Mouse (Mus musculus) spleen, postnatal 10 days (tissue): ENCODE data around the gene C1qbp.

ENCODE experiments used
- DNase-seq, 2 experiments: peaks; one replicate each; pipeline ENCODE4 v3.0.0; 2021 to 2022; ENCODE audit warnings: low spot score in 2 of 2

Gene C1qbp

DNA sequence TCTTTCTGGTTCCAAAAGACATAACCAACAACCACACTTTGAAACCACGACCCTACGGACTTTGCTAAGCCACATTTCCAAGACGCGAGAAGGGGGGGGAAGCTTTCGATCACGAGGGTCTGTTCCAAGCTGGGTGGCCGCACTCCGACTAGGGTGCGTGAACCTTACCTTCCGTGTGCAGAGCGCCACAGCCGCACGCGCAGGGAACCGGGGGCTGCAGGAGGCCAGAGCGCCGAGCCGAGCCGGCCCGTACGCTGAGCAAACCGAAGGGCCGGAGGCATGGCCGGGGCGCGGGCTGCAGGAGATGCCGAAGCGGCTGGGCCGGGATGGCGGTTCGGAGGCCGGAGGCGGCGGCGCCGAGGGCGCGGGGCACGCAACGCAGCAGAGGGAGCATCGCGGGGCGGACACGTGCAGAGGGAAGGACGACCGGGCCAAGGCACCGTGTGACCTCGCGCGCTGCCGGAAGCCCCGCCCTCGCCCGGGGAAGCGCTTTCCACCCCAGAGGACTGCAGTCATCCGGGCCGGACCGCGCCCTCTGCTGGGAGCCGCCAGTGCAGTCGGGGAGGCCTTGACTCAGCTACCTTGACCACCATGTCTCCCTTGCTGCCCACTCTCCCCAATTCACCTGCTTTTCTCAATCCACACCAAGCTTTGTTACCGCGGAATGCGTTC lies at the start of gene C1qbp:
Gene C1qbp, minus strand, starts transcription at position 470 of the 672 bp plus-strand sequence.
- DNase-seq, result peak; percentile 94 to 97

DNA sequence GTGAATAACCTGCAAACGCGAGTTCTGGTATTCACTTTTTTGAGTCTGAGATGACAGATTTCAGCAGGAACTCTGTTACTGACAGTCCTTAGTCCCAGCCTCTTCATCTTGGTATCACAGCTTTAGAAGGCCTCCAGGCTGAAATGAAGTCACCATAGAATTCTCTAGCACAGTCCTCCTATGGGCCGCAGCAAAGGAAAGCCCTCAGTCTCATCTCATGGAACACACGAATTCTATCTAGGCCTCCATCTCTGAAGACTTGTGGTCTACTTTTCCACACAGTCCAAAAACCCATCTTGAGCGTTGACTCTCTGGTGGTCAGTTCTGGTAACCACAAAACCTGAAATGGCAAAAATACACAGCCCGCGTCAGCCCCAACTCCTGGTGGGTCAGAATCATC lies 49.2 kb upstream of the C1qbp start:
- DNase-seq, result no peak

DNA sequence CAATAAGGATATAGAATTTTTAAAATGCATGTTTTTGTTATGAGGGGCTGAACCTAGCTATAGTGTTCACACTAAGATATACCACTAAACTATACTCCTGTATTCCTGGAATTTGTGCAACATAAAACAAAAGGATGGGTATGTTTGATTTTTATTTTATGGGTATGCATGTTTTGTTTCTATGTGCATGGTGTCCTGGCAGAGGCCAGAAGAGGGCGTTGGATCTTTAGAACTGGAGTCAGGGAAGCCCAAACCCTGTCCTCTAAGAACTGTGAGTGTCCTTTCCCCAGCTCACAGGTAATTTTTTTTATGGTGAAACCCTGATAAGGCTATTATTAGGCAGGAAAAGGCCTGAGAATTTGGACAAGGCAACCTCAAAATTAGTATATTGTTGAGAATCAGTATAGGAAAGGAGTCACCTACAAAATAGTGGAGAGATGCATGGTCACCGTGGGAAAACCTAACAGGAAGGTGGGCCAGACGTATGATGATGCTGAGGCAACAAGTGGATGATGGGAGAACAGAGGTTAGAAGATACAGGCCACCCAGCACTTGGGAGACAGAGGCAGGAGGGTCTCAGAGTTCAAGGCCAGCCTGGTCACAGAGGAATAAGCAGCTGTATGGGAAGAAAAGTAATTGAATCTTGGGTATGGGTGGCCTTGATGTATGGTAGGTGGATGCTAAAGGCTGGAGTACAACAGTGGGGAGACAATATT lies 46.7 kb upstream of the C1qbp start:
- DNase-seq, result no peak

DNA sequence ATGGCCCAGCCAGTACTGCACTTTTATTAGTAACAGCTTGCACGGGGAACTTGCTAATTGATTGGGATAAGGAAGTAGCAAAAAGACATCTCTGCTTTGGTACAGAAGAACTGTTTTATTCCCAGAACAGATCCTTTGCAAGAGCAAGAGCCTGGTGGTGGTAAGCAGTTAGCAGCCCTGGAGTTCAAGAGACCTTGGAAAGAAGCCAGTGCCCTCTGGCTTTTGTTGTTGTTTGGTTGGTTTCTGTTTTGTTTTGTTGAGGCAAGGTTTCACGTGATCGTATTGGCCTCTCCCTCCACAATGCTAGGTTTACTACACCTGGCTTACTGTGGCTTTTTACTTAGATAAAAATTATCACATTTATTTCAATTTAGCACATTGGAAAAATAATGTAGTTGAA lies 45.5 kb upstream of the C1qbp start:
- DNase-seq, result no peak

DNA sequence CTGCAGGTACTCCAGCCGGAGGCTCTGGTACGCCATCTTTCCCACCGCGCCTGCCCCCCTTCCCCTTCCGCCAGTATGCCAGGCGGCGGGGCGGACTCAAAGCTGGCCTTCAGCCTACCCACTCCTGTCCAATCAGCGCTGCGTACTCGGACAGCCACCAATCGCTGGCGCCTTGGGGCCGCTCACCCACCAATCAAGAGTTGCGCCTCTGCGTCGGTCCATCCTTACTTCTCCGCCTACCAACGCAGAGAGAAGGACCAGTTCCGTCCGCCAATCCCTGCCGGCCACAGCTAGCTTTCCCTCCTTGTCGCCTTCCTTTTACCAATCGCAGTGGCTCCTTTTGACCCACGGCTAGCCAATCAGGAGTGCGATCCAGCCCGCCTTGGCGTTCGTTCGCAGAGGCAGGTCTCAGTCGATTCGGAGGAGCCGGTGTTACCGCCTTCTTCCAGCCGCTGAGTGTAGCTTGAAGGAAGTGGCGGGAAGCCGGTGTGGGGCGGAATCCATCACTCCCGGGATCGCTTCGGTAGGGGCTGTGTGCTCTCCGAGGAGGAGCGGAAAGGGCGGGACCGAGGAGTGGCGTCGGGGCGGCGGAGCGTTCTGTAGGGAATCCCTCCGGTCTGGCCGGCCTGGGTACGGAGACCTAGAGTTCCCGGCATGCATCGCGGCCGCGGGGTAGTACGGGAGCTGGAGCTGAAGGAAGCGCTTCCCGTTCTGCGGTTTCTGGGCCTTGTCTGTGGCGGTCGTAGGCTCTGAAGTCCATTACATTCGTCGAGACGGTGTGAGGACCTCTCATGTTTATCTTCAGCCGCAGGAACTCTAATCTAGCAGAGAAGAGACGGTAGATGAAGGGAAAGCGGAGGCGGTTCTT lies 36.6 kb upstream of the C1qbp start, which contains the start of the genes Mis12 and Derl2:
Gene Mis12, plus strand, starts transcription at position 411 of the 868 bp plus-strand sequence.
Gene Derl2, minus strand, starts transcription at position 641 of the 868 bp plus-strand sequence.
- DNase-seq, result peak; percentile 94 to 97

DNA sequence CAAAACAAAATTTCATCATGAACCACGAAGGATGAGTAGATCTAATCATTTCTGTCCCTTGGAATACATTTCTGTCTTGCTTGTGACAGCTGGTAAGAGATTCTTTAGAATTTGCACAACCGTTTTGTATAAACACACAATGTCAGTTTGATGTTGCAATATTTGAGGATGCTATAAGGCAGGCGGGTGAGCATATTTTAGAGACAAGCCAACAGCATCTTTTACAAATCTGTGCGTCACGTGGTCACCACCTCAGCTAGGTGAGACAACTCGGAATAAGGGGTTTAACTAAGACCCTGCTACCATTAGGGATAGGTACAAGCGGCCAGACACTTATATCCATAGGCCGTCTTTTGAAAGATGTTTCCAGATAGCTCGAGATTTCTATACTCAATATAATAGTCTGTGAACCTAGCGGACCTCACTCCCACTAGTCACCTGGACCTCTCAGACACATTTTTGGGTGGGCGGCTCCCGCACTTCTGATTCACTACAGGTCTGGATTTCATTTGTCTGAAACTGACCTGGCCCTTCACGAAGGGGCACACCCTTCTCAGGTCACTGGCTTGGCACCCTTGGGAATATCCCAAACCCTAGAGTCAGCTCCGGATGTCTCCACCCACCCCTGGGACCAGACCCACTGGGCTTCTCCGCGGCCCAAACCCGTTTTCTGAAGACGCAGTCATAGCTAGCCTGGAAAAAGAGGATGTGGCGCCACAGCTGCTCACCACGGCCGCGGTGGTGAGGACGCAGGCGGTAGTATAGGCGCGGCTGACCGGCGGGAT lies 35.8 kb upstream of the C1qbp start:
- DNase-seq, result no peak

DNA sequence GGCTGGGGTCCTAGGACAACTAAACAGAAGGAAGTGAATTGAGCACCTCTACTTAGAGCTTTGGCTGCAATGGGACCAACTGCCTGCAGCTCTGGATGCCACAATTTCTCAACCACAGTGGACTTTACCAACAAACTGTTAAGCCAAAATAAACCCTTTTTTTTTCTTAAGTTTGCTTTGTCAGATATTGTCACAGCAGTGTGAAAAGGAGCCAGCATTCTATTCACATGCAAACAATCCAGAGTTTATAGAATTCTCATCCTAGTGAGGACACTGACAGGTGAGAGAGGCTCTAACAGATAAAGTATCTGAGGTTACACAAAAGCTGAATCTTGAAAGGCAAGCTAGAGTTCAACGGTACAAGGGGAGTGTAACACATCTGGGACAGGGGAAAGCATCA lies 34.2 kb upstream of the C1qbp start:
- no peak for DNase-seq

DNA sequence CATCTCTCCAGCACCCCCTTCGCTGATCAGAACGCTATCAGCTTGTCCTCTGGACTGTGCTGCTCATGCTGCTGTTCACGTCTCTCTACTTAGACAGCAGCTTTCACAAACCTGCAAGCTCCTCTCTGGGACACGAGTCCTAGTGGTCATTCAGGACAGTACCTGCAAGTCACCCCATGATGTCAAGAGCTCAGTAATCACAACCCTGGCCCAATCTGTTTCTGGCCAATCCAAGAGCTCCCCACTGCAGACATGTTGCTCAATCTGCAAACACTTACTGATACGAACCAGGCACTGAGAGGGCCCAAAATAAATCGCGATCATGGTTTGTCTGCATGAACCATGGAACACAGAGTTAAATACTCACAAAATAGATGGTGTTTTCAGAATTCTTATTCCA lies 29.9 kb upstream of the C1qbp start:
- DNase-seq, result no peak

DNA sequence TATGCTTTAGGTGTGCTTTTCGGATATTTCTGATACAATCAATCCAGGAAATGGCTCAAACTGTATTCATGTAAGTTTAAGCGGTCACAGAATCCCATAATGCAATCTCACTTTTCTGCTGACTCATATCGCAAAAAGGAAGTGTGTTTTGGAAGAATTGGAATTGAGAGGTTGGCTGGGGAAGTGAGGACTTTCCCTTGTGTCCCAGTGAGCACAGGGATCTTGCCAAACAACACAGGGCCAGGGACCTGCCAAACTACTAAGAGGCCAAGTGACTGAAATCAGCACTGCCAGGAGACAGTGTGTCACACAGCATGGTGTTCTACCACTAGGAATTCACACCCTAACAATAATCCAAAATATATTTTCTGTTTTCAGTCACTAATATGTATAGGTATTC lies 25.5 kb upstream of the C1qbp start:
- DNase-seq, result no peak

DNA sequence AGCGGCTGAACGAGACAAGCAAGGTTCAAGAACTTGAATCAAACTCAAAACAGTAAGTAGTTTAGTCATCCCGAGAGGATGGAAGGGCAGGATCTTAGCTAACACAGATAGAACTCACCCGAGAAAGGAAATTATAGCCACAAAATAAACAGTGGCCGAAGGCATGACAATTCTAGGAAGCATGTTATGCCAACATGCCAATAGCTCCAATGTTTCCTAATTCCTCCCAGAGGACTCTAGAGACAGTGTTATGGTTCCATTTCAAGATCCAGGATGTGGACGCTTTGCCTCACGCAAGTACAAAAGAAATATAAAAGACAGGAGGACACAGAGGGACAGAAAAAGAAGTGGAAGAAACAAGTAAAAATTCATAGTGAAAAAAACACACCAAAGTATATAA lies 25.0 kb upstream of the C1qbp start:
- DNase-seq, result no peak

DNA sequence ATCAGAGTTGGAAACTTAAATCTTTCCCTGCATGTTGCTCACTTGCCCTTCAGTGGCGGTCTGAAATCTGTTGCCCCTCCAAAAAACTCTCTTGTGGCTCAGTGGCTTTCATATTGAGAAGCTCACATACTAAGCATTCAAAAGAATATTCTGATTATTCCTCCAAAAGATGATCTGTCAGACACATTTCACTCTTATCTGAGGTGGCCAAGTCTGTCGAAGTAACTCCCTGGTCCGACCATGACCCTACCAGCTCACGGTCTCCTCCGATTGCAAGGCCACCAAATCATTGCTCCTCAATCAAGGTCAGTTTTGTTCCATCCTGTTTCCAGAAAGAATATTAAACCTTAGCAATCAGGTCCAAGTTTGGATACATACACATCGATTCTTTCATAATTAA lies 24.2 kb upstream of the C1qbp start:
- no peak for DNase-seq

DNA sequence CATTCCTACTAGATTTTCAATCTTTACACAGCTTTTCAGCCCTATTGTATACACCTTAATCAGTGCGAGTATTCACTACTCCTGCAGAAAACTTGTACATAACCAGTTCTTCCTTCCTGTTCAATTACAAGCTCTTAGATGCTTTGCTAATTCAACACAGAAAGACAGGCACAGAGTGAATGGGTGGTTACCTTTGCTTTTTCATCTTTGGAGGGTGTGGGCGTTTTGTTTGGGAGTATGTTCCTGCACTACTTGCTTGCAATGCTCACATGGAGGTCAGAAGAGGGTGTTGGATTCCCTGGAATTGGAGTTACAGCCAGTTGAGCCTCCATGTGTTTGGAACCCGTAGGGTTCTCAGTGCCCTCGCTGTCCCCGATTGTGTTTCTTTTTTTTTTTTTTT lies 22.2 kb upstream of the C1qbp start:
- DNase-seq, result no peak

DNA sequence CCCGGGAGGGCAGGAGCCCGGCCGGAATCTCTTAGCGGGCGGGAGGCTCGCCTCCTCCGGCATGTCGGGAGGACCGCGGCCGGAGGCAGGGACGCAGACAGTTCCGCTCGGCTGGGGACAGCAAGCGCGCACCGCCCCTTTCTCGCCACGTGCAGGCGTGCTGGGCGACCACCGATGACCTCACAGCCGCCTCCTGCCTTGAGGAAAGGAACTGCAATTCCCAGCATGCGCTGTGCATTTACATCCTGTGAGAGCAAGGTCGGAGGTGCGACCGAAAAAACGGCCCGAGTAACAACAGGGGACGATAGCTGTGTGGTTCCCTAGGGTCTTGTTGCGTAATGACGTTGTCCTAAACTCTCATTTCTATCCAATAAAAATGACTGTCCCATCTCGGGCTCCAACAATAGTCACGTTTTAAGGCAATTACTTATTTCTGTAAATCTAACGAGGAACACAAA lies 21.5 kb upstream of the C1qbp start, which contains the start of gene Dhx33:
Gene Dhx33, minus strand, starts transcription at position 122 of the 458 bp plus-strand sequence.
- peak; percentile 87 to 94 for DNase-seq

DNA sequence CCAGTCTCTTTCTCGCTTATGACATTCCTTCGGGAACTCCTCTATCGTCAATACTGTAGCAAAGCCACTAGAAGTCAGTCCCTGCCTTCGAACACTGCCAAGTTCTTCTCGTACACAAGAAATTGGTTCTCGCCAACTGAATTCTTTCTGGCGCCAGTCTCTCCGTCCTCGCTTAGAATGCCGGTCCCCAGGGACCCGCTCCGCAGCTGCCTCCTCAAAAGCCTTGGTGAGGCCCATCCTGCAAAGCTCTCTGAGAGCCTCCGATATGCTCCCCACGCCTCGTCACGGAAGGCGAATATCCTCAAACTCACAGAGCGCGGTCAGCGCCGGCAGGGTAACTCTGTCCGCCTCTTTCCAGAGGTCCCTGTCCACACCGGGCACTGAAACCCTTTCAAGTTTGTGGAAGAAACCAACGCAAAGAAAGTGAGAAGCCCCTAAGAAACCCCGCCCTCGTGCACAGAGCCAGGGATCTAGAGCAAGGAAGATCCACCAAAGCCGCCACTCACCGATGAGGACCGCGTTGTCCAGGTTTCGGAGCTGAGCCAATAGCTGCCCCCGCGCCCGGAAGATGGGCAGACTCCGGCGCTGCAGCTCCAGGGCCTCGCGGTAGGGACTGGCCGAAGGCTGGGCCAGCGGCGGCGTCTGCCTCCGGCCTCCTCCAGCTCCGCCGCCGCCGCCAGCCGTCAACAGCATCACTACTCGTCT lies 20.9 kb upstream of the C1qbp start:
- DNase-seq, result peak in 1 of 2 experiments; percentile 62

DNA sequence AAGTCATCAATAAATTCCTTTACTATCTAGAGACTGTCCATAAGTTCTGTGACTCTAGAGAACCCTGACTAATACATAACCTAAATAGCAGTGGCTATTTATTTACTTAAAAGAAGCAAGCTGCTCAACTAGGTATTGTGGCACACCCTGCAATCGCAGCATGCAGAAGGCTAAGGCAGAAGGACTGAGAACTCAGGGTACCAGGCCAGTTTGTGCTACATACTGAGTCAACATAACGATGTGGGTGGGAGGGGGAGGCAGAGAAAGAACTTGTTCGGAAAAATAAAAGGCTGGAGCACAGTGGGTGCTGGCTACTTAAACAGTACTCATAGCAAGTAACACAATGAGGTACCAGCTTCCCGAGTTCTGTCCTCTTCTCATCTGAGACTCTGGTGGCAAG lies 18.3 kb upstream of the C1qbp start:
- no peak for DNase-seq

DNA sequence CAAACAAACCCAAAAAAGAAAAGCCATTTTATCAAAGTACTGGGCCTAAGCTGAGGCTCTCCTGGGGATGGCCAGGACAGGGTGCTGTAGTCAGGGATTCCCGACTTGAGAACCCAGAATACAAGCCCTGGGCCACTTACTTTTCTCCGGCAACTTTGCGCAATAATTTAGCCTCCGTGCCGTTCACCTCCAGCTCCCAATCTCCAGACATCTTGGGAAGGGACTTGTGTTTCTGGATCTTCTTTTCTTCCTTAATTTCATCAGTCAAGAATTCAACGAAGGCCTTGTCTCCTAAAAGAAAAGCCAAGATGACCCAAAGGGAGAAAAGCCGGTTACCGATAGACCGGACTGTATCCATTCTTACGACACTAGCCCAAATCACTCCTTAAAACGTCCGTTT lies 796 bp downstream of the C1qbp start:
- DNase-seq, result no peak

DNA sequence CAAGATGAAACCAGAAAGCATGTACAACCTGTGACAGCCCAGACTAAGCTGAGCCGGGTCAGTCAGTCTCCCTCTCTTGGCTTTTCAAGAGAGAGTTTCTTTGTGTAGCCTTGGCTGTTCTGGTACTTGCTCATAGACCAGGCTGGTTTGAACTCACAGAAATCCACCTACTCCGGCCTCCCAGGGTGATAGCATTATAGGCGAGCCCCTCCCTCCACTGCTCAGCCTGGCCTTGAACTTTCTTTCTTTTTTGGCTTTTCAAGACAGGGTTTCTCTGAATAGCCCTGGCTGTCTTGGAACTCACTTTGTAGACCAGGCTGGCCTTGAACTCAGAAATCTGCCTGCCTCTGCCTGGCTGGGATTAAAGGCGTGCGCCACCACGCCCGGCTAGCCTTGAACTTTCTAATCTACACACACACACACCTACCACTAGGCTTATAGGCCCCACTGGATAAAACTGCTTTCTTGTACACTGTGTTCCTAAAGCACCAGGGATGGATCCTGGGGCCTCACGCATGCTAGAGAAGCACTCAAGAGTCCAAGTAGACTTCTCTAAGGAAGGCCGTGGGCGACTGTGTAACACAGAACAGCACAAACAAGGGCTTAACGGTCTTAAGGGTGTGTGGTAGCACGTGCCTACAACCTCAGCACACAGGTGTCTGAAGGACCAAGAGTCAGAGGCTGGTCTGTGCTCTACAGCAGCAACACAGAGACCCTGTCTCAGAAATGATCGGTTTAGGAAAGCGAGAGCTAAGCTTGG lies 1.9 kb downstream of the C1qbp start:
- no peak for DNase-seq

DNA sequence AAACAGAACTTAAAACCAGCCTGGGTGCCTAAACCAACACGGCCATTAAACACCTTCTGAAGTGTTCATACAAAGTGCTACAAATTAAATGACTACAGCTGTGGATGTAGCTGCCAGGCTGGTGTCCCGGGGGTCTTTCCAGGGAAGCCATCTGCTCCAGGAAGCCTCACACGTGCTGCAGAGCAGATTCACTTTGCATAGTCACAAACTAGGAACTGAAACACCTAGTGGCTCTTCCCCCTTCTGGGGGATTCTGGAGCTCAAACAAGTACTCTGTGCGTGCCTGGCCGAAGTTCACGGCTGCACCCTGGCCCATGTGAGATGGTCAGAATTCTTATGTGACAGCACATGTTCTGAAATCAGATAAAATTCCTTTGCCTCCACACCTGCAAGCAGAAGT lies 2.6 kb downstream of the C1qbp start:
- no peak for DNase-seq

DNA sequence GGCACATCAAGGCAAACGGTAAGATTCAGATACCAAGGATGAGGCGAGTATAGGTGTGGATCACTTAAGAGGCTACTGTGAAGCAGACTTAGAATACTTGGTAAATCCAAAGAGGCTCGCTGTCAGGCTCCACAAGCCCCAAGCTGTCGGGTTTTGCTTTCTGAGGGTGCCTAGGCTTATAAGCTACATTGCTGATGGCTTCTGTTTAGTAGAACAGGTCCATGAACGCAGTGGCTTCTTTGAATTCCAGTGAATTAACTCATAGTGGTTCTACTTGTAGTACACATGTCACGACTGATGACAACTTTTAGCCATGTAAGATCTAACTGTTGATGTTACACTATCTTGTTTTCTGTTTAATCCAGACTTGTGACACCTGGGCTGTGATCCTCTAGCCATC lies 5.5 kb downstream of the C1qbp start:
- DNase-seq, result no peak

DNA sequence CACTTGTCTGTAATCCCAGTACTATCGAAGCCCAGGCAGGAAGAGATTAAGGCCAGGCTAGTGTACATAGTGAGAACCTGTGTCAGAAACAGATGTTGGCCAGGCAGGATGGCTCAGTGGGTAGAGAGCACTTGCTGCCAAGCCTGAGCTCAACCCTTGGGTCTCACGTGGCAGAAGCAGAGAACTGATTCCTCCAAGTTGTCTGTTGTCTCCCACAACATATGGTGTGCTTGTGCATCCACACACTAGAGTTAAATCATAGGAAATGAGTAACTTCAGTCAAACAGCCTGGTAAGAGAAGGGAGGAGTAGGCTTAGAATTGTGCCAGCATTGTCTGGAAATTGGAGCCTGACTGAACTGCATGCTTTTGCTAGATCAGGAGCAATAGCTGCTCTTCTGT lies 7.6 kb downstream of the C1qbp start:
- DNase-seq, result no peak
